Mouse (Mus musculus) spleen, adult 2 months (tissue): ENCODE data around the gene Cdca5. TPM values are rescaled to one million over a fixed set of nuclear protein-coding genes. Genes with fewer than 3 reads are reported as not detected.

Source experiments
- DNase-seq, 2 experiments: peaks; one replicate each; pipeline versions ENCODE4 v3.0.0 to v3.0.0-alpha.2; 2012 to 2021; ENCODE audit warnings: low spot score in 2 of 2, low read depth in 1 of 2
- H3K27ac ChIP-seq: fragments of 200-500 bp; 2 replicates; pipeline ENCODE4 v1.5.1; 2012; ENCODE audit warnings: low read length, inconsistent platforms; ENCODE audit not compliant: insufficient read depth
- H3K27me3 ChIP-seq: fragments of 200-500 bp; 2 replicates; pipeline ENCODE4 v1.6.1; 2012; ENCODE audit warnings: mild to moderate bottlenecking, moderate library complexity, low read length, inconsistent platforms; ENCODE audit not compliant: control insufficient read depth, insufficient read depth
- H3K36me3 ChIP-seq: fragments of 200-500 bp; 2 replicates; pipeline ENCODE4 v1.6.1; 2012; ENCODE audit warnings: mild to moderate bottlenecking, low read length, inconsistent platforms; ENCODE audit not compliant: control insufficient read depth, insufficient read depth
- H3K4me1 ChIP-seq: fragments of 200-500 bp; 2 replicates; pipeline ENCODE4 v1.6.1; 2011; ENCODE audit warnings: inconsistent platforms; ENCODE audit not compliant: control insufficient read depth, insufficient read depth, insufficient read length
- H3K4me3 ChIP-seq: fragments of 200-500 bp; 2 replicates; pipeline ENCODE4 v1.5.1; 2011; ENCODE audit warnings: mild to moderate bottlenecking, inconsistent platforms; ENCODE audit not compliant: insufficient read depth, insufficient read length; ENCODE audit errors: extremely low read depth
- CTCF ChIP-seq: fragments of 200-500 bp; IDR thresholded peaks from 2 replicates; pipeline ENCODE4 v1.5.1; 2011; ENCODE audit warnings: mild to moderate bottlenecking, inconsistent platforms; ENCODE audit not compliant: insufficient read depth, insufficient read length, insufficient replicate concordance; ENCODE audit errors: extremely low read depth
- POLR2A ChIP-seq: fragments of 200-500 bp; IDR thresholded peaks from 2 replicates; pipeline ENCODE4 v1.6.1; 2011; ENCODE audit warnings: low read depth, low read length, inconsistent platforms
- WGBS: fragments of 180-500 bp; shearing (Covaris S2); methylation state at CpG from one replicate; pipeline ENCODE4 v1.1.7; 2018; 5-methylcytosine and 5-hydroxymethylcytosine counted together
- polyA plus RNA-seq: library from polyadenylated mRNA; depleted of rRNA; stranded (reverse); fragments of >200 nt; gene quantifications from 2 replicates; pipeline ENCODE4 v1.2.3, GENCODE M21; 2012

Gene Cdca5
- polyA plus RNA-seq, 1 experiment: 4.4 TPM

GRCm38 (mm10) chr19:6070571-6071250 lies 14.1 kb upstream of the Cdca5 start:
- 90% methylated on average over 31 of the region's 31 CpGs for WGBS
- TF ChIP-seq POLR2A: no peak
- no peak for TF ChIP-seq CTCF
- no peak overlapping the region; the same call in 1 of the 2 replicates for H3K4me3 ChIP-seq
- no peaks in the 10 kb centered on the region for H3K27me3 ChIP-seq
- DNase-seq: no peak
- peaks cover 7% of the 10 kb centered on the region for H3K4me1 ChIP-seq
- peaks cover 11% of the 10 kb centered on the region for H3K36me3 ChIP-seq
- H3K27ac ChIP-seq: peak overlapping the region; percentile 68

GRCm38 (mm10) chr19:6071261-6071660 lies 13.5 kb upstream of the Cdca5 start:
- Histone ChIP-seq H3K27ac (peak overlapping the region; percentile 68), H3K4me3 (no peak overlapping the region; the same call in 1 of the 2 replicates), H3K27me3 (no peaks in the 10 kb centered on the region), H3K4me1 (peaks cover 9% of the 10 kb centered on the region), H3K36me3 (peaks cover 11% of the 10 kb centered on the region)
- 79% methylated on average over 19 of the region's 19 CpGs for WGBS
- no peak for DNase-seq
- TF ChIP-seq CTCF (no peak), POLR2A (no peak; the same call in 1 of the 2 replicates)

GRCm38 (mm10) chr19:6073889-6074288 lies 10.9 kb upstream of the Cdca5 start:
- peaks cover 7% of the 10 kb centered on the region for H3K4me1 ChIP-seq
- peak overlapping the region; percentile 11; the same call in 1 of the 2 replicates for H3K27ac ChIP-seq
- H3K27me3 ChIP-seq: no peaks in the 10 kb centered on the region
- peaks cover 11% of the 10 kb centered on the region for H3K36me3 ChIP-seq
- H3K4me3 ChIP-seq: no peak overlapping the region
- TF ChIP-seq POLR2A: no peak
- no peak for TF ChIP-seq CTCF
- no peak for DNase-seq
- 80% methylated on average over 5 of the region's 5 CpGs for WGBS

- 1% methylated on average over 33 of the region's 33 CpGs for WGBS
- Histone ChIP-seq H3K36me3 (peaks cover 12% of the 10 kb centered on the region), H3K4me1 (peaks cover 7% of the 10 kb centered on the region; the same call in 1 of the 2 replicates), H3K27me3 (no peaks in the 10 kb centered on the region), H3K4me3 (peak within 1 kb of the TSS; percentile 85), H3K27ac (peak within 1 kb of the TSS; percentile 81)
- no peak for TF ChIP-seq CTCF
- TF ChIP-seq POLR2A: no peak
- peak; percentile 83 to 89 for DNase-seq
These were observed 8.0 kb upstream of the Cdca5 start, which contains the start of gene Vps51 for GRCm38 (mm10) chr19:6076564-6077393. TSS of gene Vps51 (minus strand) at chr19:6077231.

GRCm38 (mm10) chr19:6079983-6080480 lies 4.8 kb upstream of the Cdca5 start, which contains the start of gene Tmem262:
TSS of gene Tmem262 (plus strand) at chr19:6080033.
- DNase-seq: no peak
- WGBS: 91% methylated on average over 12 of the region's 12 CpGs
- H3K27ac ChIP-seq: no peak within 1 kb of the TSS
- peaks cover 16% of the 10 kb centered on the region for H3K36me3 ChIP-seq
- no peaks in the 10 kb centered on the region for H3K27me3 ChIP-seq
- peaks cover 11% of the 10 kb centered on the region; the same call in 1 of the 2 replicates for H3K4me1 ChIP-seq
- TF ChIP-seq CTCF (no peak), POLR2A (no peak)
- H3K4me3 ChIP-seq: no peak within 1 kb of the TSS

GRCm38 (mm10) chr19:6082156-6082555 lies 2.6 kb upstream of the Cdca5 start, which contains the start of gene Gm28374:
TSS of gene Gm28374 (minus strand) at chr19:6082256.
- no peak within 1 kb of the TSS for H3K27ac ChIP-seq
- H3K4me1 ChIP-seq: peaks cover 4% of the 10 kb centered on the region; the same call in 1 of the 2 replicates
- peaks cover 16% of the 10 kb centered on the region for H3K36me3 ChIP-seq
- no peaks in the 10 kb centered on the region for H3K27me3 ChIP-seq
- no peak for DNase-seq
- no peak within 1 kb of the TSS for H3K4me3 ChIP-seq
- no peak for TF ChIP-seq POLR2A
- TF ChIP-seq CTCF: no peak
- WGBS: 93% methylated on average over 9 of the region's 9 CpGs
